Mouse (Mus musculus) adrenal gland, postnatal 14 days (tissue): Measurements from ENCODE around the gene Cdrt4. TPM values are rescaled to one million over a fixed set of nuclear protein-coding genes. Genes with fewer than 3 reads are reported as not detected.
A peak's percentile ranks its signal among the peaks of the same experiment; 100 is the strongest.

Source experiments
- DNase-seq: peaks from one replicate; pipeline ENCODE4 v3.0.0; 2021; ENCODE audit warnings: mixed read lengths
- total RNA-seq: library from RNA; stranded (reverse); gene quantifications from 2 replicates; pipeline ENCODE4 v1.2.3, GENCODE M21; 2021

Cdrt4 gene
- total RNA-seq, 1 experiment from 2014 or later: not detected

DNA sequence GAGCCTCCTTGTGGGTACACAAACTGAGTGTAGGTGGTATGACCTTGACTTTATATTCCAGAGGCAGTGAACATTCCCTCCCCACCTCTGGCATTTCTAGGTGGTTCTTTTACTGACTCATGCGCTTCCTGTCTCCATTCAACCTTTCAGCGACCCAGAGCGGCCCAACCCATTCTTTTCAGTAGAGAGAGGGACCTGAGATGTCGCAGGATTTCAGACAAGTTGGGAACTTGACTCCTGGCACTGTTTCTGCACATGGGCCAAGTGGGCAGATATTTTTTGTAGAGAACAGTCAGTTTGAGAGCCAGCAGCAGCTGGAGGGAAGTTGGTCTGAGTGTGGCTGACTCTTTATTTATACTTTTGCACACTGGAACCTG, 45.5 kb downstream of the Cdrt4 start:
- peak; percentile 29 for DNase-seq

DNA sequence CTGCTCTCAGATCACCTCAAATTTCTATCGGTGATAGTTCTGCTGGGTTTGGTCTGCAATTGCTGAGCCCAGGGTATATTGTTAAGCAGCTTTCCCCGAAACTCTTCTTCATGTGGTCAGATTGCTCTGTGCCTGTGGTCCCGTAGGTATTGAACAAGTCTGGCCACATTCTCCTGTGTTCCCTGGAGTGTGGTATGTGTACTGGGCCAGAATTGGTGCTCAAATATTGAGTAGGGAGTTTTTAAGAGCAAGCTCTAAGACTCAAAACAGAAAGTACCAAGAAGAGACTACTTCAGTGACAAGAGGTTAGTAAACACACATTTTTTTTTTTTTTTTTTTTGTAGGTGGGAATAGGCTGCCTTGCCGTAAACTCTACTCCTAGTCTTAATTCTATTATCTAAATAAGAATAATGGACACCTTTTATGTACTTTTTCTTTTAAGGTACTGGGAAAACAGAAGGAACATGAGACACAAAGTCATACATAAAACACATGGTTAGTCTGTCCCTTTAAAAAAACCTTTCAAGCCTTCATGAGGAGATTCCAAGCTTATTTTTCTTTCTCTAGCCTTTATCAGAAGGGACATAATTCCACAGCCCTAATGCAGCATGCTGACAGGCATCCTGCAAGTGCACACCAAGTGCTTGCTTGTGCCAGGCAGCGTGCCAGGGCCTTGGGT, 46.2 kb downstream of the Cdrt4 start:
- peak; percentile 81 for DNase-seq

DNA sequence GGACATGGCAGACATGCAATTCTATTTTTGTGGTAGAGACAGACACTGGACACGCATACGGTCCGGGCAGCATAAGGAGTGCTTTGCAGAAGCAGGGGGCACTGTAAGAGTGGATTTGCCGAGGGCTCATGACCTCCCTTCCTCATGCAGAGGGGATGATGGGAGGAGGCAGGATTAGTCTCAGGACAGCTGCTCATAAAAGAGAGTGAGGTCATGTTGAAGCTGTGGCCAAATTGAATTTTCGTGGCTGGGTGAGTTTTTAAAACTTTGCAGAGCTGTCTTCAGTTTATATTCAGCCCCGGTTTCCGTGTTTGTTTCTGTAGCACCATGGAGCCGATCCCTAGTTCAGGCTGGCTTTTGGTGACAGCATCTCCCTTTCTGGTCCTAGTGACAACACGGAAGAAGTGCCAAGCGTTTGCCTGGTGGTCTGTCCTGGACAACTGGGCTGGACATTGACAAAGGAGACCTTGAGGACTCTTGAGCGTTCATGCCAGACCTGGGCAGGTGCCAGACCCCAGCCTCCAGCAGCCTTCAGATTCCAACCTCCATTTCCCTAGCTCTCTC, 46.8 kb downstream of the Cdrt4 start:
- DNase-seq: peak; percentile 79

DNA sequence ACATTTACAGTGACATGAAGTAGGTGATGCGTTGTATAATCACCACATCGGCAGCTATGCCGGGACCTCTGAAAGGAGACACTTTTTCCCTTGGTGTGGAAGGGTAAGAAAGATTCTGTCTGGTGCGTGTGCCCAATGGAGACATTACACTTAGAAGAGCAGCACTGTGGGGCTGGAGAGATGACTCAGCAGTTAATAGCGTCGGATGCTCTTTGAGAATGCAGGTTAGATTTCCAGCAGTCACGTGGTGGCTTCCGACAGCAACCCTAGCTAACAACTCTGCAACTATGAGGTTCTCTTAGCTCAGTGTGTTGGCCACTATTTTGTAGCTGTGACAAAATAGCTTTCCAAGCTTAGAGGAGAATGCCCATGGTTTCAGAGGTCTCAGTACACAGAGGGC, 49.1 kb downstream of the Cdrt4 start:
- no peak for DNase-seq

GRCm38 (mm10) chr11:63004617-63005016, 53.6 kb downstream of the Cdrt4 start:
- no peak for DNase-seq

DNA sequence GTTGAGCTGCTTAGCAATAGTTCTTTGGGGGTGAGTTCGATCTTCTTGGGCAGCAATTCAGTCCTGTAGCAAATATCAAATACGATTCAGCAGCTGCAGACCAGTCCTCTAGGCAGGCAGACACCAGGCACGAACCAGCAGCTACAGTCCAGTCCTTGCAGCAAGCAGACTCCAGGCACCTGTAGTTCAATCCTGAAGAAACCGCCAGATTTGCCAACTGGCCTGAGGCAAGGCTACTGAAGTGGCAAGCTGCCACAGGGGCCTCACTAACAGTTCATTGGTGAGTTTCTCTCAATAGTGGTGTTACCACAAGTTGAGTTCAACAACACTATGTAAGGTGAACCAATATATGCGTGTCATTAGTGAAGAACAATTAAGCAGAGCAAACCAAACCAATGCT, 56.4 kb downstream of the Cdrt4 start:
- no peak for DNase-seq

- no peak for DNase-seq
Measured at GRCm38 (mm10) chr11:63008004-63008403, 57.0 kb downstream of the Cdrt4 start.

GRCm38 (mm10) chr11:63009761-63010160, 58.8 kb downstream of the Cdrt4 start:
- DNase-seq: no peak

- DNase-seq: no peak
Measured at GRCm38 (mm10) chr11:63017327-63018082, 66.5 kb downstream of the Cdrt4 start.

DNA sequence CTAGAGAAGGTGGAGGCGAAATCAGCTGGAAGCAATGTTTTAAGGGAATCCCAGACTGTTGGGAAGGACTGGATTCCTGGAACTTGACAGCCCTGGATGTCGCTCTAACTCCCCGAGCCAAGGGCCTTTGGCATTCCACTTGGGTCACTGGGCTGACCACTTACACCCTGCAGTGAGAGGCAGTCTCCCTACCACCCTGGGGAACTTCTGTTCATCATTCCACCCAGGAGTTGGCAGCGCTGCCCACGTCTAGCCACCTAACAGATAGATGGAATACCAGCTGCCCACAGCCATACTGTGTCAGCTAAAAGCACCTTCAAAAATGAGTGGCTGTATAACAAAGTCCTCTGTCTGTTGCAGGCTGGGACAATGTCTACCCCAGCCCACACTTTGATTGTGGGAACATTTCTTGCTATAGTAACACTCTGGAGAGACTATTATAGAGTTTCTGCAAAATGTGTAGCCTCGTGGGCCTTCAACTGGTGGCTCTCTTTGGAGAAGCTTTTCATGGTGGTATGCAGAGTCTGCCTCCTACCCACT, 67.2 kb downstream of the Cdrt4 start:
- DNase-seq: no peak

- DNase-seq: no peak
Measured at GRCm38 (mm10) chr11:63020633-63021032, 69.6 kb downstream of the Cdrt4 start.

DNA sequence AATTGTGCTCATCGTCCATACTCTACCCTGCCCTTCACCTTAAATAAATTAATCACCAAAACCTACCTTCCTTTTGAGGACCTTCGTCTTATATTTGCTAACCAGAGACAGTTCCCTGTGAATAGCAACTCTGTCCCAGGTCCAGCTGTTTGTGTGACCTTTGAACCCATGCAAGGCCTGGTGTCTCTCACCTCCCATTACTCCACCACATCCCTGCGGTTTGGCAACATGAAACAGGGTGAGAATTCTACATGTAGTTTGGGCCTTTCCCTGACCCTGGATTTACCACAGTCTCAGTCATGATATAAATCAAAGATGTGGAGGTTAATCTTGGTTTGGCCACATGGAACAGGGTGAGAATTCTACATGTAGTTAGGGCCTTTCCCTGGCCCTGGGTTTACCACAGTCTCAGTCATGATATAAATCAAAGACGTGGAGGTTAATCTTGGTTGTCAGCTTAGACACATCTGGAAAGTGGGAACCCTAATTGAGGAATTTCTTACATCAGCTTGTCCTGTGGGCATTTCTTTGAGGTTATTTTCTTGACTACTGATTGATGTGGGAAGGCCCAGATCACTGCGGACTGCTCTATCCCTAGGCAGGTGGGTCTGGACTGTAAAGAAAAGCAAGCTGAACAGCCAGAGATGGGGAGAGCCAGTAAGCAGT, 70.3 kb downstream of the Cdrt4 start:
- DNase-seq: no peak

- DNase-seq: peak; percentile 51
Measured at GRCm38 (mm10) chr11:63023461-63023860, 72.5 kb downstream of the Cdrt4 start.

- no peak for DNase-seq
Measured at GRCm38 (mm10) chr11:63024136-63024535, 73.1 kb downstream of the Cdrt4 start.

DNA sequence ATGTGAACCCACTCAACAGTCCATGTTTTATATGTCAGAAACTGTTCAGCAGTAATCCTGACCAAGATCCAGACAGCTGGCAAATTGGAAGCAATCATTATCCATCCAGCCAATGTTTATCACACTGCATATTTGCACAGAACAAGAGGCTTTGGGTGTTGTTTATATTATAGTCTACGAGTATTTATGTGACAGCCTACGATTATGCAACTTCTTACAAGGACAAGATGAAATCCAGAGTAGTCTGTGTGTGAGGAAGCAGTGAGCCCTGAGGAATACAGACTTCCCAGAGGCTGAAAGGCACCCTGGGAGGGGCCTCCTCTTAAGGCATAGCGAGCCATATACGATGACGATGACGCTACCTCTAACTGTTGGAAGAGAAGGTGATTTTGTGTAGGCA, 74.5 kb downstream of the Cdrt4 start:
- DNase-seq: no peak

GRCm38 (mm10) chr11:63026651-63027141, 75.7 kb downstream of the Cdrt4 start:
- peak; percentile 87 for DNase-seq

GRCm38 (mm10) chr11:63028131-63028530, 77.1 kb downstream of the Cdrt4 start:
- DNase-seq: no peak

DNA sequence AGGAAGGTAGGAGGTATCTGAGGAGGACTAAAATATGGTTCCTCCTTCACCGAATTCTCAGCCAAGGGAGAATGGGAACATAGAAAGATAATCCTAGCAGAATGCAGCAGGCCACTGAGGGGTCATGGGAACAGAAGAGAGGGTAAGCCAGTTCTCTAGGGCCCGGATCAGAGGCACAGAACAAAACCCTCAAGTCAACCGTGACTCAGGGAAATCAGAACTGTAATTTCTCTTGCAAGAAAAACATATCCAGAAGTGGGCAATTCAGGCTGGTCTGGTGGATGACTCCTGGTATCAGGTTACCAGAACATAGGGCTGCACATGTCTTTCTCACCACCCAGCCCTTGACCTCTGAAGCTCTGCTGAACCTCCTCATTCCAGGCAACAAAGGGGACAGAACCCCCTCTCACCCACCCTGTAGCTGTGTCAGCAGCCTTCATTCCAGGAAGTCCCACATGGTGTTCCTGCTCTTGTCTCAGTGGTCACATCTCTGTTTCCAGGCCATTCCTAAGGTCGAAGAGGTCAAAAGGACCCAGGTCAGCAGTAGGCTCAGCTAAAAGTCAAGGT, 78.2 kb downstream of the Cdrt4 start:
- no peak for DNase-seq

DNA sequence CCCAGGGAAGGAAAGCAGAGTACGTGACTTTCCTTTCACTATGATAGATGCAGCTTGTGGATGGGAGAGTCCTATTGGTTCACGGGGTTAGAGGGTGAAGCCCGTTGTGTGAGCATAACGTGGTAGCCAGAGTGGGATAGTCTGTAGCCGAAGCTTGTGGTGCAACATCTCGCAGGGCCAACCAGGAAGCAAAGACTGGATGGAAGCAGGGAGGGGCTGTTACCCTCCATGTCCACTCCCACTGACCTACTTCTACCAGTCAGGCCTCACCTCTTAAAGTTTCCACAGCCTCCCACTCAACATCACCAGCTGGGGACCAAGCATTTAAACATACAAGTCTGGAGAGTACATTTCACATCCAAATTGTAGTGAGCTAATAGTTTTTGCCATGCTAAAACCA, 78.7 kb downstream of the Cdrt4 start:
- DNase-seq: no peak

DNA sequence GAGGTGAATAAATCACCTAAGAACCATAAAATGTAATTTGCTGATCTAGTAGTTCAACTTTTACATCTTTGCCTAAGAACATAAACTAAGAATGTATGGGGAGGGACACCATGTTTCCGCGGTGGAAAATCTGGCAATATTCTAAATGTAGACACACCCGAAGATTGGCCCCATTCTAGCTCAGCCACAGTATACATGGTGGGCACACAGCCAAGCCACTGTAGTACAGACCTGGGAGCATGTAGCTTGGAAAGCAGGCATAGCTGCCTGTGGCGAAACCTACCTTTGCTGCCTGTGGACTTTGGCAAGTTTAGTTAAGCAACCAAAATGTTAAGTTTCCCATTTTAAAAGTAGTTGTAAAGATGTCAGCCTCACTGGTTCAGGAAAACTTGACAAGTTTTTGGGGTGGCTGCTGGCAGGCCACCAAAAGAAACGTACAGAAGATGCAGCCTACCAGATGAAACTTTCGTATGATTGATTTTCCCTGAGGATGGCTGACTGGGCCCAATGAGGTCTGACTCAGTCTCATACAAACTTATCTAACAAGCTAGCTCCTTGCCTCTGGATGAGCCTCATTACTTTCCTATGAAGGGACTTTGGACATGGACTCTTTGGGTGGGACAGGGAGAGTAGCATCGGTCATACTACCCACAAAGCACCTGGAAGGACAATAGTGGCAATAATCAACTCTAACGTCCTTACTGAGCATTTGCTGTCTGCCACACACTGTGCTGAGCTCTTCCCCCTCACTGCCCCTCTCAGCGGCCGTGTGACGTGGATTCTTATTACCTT, 84.6 kb downstream of the Cdrt4 start:
- no peak for DNase-seq

DNA sequence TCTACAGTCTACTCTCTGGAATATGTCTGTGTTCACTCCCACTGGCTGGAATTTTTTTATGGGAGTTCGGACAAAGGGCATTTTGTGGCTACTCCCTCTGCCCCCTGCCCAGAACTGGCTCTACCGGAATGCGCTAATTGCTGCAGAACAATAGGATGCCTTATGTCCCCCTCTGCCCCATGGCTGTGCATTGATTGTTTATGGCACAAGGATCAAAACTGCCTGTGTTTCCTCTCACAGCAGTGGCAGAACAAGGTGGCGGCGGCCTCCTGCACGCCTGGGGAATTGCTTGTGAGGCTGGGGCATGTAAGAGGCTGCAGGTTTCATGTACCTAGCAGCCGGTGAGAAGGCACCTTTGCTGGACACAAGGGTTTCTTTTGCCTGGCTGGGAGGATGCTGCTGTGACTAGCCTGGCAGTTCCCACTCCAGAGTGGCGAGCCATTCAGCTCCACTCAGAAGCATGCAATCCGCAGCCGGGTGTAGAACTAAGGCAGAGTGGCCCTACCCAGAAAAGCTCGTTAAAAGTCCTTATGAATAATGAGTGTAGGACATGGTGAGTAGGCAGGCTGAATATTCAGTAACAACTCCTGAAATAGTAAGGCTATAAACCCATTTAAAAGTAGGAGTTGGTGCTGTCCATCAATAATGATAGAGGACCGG, 89.1 kb downstream of the Cdrt4 start:
- DNase-seq: no peak
